Mouse (Mus musculus) heart, postnatal 25 days (tissue): ENCODE measurements around the gene Pgm5. TPM values are rescaled to one million over a fixed set of nuclear protein-coding genes. Genes with fewer than 3 reads are reported as not detected.
"Not testable (repeated sequence)": the region's sequence is repeated elsewhere in the genome, so short reads cannot be mapped to it uniquely, and the experiment has no call there.

Experiments
- DNase-seq: peaks from one replicate; pipeline ENCODE4 v3.0.0; 2022; ENCODE audit warnings: low spot score
- intact Hi-C: fragments of 180-260 bp; cut with DNase I; formaldehyde crosslinking; loops from one replicate; pipeline ENCODE4 v1.15.1; 2025
- total RNA-seq, 2 experiments: library from RNA; stranded (reverse); gene quantifications; 2 replicates each; pipeline ENCODE4 v1.2.3; 2021

The Pgm5 gene
- total RNA-seq, 2 experiments from 2014 or later, result 93.4 to 99.9 TPM

DNA sequence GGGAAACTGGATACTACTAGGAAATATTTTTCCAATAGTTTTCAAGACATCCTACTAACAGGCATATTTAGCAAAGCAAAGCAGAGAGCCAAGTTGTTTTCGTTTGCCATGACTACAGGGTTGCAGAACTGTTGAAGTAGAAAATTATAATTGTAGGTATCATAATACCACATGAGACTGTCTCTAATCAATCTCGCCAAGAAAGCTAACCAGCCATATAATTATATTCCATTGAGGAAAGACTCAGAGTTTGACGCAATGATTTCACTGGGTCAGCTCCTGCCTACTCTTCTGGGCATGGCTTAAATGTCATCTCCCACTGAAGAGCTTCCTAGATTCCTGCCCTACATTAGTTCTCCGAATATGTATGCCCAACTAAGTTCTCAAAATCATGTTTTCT is 142.2 kb downstream of the Pgm5 start:
- intact Hi-C loops, result no loop called here

GRCm38 (mm10) chr19:24718021-24718420 is 143.6 kb downstream of the Pgm5 start:
- intact Hi-C loops, result no loop called here

More for the DNA sequence above, 142.2 kb downstream of the Pgm5 start:
- no peak for DNase-seq

DNA sequence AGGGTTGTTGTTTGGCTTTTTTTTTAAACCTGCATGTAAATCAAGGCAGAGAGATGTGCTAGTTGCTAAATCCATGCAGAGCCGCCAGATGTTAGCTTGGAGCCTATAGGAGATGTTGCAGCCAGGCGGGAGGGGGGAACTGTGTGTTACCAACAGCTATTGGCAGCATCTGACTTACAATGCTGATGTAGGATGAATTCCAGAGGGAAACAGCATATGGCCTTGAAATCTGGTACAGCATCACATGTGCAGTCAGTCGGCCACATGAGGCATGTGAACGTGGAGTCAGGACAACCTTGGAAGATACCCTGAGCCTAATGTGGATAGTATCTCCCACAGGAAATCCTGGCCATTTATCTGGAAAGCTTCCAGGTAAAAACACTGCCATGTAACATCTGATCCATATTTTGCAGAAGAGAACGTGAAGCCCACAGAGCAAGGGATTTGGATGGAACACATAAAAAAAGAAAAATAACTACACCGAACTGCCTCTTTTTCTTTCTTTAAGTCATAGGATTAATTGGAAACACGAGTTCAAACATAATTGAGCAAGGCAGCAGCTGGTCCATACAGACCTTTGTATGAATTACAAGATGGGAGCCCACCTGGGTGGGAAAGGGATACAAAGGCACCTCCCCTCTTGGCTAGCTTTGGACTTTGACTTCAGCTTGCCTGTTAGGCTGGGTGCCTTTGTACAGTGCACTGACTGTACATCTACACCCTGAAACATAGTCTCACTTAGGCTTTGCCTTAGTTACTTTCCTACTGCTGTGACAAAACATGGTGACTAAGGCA is 145.2 kb downstream of the Pgm5 start:
- intact Hi-C loops, result no loop called here
- DNase-seq, result no peak

More at GRCm38 (mm10) chr19:24718021-24718420, 143.6 kb downstream of the Pgm5 start:
- DNase-seq, result no peak

DNA sequence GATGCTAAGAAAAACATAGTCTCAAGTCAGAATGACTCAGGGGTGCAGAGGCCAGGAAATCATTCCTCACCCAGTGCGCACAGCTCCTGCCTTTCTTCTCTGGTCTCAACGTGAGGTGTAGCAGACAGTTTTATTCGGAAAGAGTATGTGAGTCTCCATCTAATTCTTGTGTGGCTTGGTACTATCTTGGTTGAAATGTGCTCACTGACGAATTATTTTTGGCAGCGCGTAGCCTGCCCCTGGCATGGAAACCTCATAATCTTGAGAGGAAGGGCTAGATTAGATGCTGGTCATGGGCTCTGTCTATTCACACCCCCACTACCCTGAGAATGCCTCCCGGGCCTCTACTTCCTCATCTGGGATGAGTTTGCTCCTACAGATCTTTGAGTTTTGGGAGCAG is 153.6 kb downstream of the Pgm5 start:
- intact Hi-C loops, result no loop called here
- no peak for DNase-seq

DNA sequence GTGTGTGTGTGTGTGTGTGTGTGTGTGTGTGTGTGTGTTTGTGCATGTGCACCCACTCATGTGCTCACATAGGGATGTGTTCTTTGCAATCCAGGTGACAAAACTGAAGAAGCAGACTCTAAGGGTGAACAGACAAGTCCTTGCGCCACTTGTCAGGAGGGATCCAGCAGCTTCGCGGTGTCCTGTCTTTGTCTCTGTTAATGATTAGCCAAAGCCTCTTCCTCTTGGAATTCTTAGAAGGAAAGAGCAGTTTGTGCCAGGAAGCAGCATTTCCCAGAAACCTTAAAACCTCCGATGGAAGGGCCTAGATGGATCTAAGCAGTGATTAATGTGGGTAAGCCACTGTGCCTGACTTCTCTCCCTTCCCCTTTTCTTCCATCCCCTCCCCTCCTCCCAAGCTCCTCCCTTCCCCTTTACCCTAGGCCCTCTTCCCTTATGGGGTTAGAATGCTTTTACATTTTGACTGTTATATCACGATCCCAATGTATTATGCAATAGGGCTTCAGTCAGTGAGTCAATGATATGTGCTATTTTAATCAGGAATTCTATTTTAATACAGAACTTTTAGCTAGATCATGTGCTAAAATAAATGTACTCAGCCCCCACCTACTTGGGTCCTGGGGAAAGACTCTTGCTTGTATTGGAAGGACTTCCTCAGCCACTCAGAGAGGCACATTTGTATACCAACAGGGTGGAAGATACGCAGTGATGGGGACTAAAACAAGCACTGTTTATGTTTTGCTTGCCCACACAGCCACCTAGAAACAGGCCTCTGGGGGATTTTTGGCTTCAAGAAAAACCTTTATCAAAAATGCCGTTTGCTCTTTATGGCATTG is 154.4 kb downstream of the Pgm5 start:
- intact Hi-C loops, result no loop called here
- no peak for DNase-seq

DNA sequence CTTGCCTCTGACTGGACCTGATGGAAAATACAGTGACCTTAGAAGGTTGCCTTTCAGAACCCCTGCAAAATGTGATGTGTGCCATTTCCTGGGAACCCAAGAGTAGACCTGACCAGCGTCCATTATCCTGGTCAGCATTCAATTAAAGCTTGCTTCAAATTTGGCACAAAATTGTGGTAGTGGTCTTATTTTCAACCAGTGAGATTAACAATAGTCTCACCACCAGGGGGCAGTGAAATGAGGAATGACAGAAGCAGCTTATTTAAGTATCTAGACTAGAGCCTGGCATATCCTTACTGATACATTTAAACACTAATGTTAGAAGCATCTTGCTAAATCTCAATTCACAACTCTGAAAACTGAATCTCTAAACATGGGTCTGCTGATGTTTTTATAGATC is 156.3 kb downstream of the Pgm5 start:
- DNase-seq, result no peak
- intact Hi-C loops, result loop anchor here (1.0 kb wide), 1 partner anchor 166 kb away; no protein-coding TSS in a partner anchor

DNA sequence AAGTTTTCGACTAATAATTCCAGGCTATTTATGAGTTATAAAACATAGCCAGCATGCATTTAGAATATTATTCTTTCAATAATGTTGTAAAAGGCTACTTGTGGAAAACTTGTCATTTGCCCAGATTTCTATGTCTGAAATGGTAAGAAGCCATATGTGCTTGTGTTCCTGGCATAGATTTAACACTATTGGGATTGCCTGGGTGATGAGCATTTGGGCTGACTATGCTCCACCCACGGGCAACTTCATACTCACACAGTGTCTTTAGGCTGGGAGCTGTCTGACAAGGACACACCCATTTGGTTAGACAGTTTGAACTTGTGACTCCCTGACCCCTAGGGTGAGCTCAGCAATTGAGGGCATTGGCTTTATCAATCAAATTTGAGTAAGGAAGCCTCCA is 157.3 kb downstream of the Pgm5 start:
- intact Hi-C loops, result no loop called here
- no peak for DNase-seq

GRCm38 (mm10) chr19:24703680-24704079 is 158.0 kb downstream of the Pgm5 start:
- intact Hi-C loops, result no loop called here
- no peak for DNase-seq

- DNase-seq, intact Hi-C loops: not testable (repeated sequence)
Measured at GRCm38 (mm10) chr19:24703168-24703567, 158.5 kb downstream of the Pgm5 start.

DNA sequence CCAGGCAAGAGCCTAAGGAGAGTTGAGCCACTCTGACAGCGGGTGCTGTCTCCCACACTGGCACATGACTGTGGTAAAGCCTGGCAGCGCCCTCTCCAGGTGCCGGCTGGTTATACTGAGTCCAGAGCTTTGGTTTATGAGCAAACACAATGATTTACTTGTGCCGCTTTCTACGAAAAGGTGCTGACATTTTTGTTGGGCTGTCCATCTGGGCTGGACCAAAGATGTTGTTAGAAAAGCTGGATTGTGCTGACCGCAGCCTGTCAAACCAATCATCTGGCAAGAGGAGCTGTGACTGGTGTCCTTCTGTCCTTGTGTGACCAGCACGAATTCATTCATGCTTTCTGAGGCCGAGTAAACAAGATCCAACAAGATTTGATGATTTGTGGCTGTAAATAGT is 159.9 kb downstream of the Pgm5 start:
- intact Hi-C loops, result no loop called here

GRCm38 (mm10) chr19:24700664-24701063 is 161.0 kb downstream of the Pgm5 start:
- intact Hi-C loops, result no loop called here
- DNase-seq, result no peak

More for the DNA sequence above, 159.9 kb downstream of the Pgm5 start:
- DNase-seq, result no peak

DNA sequence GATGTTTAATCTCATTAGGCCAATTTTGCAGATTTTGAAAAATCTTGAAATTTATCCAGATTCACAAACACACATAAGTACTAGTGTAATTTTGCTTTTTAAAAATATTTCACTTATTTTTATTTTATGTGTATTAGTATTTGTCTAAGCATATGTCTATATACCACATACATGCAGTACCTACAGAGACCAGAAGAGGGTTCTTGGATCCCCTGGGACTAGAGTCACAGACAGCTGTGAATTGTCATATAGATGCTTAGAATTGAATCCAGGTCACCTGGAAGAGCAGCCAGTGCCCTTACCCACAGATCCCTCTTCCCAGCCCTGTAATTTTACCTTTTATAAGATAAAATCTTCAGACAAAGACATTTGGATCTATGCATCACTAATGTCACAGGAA is 161.7 kb downstream of the Pgm5 start:
- intact Hi-C loops, result no loop called here
- DNase-seq, result no peak

- intact Hi-C loops, result no loop called here
- no peak for DNase-seq
Measured at GRCm38 (mm10) chr19:24699196-24699595, 162.5 kb downstream of the Pgm5 start.

GRCm38 (mm10) chr19:24698651-24699050 is 163.0 kb downstream of the Pgm5 start:
- intact Hi-C loops, result no loop called here
- no peak for DNase-seq

DNA sequence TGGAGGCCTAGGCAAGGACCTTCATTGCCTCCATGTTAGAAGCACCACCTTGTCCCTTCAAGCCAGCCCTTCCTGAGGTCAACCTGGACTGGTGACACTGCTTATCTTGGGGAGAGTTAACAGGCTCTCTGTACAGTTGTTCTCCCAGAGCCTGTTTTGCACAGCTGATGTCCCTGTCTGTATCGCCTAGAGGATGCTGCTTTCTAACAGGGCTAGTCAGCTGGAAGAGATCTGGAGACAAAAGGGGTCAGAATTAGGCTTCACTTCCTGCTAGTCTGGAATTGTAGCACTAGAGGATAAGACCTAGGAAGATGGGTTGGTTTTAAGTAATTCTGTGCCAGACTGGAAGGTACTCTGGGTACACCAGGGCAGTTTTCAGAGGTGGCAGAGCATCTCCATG is 163.7 kb downstream of the Pgm5 start:
- intact Hi-C loops, result no loop called here
- DNase-seq, result no peak

- intact Hi-C loops, result no loop called here
- no peak for DNase-seq
Measured at GRCm38 (mm10) chr19:24692691-24693090, 169.0 kb downstream of the Pgm5 start.

DNA sequence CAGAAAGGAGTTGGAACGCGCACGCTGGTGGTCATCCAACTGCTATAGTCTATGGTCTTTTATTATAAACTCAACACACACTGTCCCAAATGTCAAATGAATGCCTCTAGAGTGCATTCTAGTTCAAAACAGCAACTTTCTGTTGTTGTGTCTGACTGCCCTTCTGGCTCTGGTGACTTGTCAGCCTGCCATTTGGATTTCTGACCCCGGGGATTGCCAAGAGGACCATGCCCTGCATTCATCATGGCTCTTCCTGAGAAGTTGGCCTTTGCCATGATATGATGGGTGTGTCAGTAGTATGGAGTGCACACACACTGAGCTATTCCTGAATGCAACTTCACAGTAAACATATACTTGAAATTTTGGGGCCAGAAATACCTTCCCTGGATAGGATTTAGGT is 172.1 kb downstream of the Pgm5 start:
- intact Hi-C loops, result no loop called here

DNA sequence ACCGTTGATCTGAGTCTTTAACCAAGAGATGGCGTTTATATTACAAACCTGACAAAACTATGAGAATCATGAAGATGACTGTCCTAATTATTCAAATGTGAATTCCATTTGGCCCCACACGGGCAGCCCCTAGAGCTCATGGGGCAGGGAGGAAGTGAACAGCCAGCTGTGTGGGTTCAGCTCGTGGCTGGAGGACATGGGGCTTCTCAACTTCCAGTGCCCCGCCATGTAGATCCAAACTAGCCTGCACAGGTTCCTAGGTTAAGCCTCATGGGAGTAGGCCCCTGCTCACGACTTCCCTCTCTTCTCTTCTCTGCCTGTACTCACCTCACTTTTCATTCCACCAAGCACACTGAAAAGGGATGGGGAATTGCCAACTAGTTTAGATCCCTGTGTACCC is 173.3 kb downstream of the Pgm5 start:
- DNase-seq, result no peak
- intact Hi-C loops, result no loop called here

More for the DNA sequence above, 172.1 kb downstream of the Pgm5 start:
- no peak for DNase-seq

GRCm38 (mm10) chr19:24686411-24686810 is 175.2 kb downstream of the Pgm5 start:
- intact Hi-C loops, result no loop called here
- no peak for DNase-seq

DNA sequence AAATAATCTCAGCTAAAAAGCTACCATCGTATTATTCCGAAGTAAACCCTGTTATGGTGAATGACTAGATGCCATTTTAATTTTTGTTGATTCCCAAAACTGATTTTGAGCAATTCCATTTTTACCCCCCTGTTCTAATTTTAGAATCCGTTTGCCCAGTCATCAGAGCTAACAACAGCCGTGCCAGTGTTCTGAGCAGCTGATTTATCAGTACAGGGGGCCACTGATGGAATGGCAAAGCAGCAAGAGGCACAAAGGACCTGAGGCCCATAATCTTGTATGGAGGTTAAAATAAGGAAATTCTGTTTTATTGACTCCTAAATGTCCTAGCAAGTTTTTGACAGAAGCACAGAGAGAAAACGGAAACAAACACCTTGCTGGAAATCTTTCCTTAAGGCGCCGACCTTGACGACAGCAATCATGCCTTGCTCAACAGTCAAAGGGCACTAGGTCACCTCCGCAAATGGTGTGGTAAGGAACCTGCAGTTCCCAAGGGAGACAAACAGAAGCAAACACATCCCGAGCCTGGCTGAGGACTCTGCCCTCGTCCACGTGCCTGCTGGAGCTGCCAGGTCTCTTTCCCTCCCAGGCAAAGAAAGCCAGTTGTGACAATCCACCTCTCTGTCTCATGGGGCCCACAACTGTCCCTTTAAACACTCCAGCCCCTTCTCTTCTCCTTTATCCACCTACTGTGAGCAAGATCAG is 178.5 kb downstream of the Pgm5 start:
- peak; percentile 16 for DNase-seq
- intact Hi-C loops, result no loop called here
